Mouse (Mus musculus) embryonic fibroblast, embryonic 13.5 days (primary cell): ENCODE results near the gene Catsperd. TPM values are rescaled to one million over a fixed set of nuclear protein-coding genes. Genes with fewer than 3 reads are reported as not detected.

Experiments used
- H3K27ac ChIP-seq: 2 replicates; pipeline ENCODE4 v1.5.1; 2012; ENCODE audit warnings: low read length, control low read depth, inconsistent platforms; ENCODE audit not compliant: insufficient read depth
- H3K4me1 ChIP-seq: 2 replicates; pipeline ENCODE4 v1.6.1; 2011; ENCODE audit warnings: low read length; ENCODE audit not compliant: control insufficient read depth, insufficient read depth
- H3K4me3 ChIP-seq: 2 replicates; pipeline ENCODE4 v1.5.1; 2011; ENCODE audit warnings: mild to moderate bottlenecking, control low read depth, low read length; ENCODE audit not compliant: insufficient read depth
- CTCF ChIP-seq: IDR thresholded peaks from 2 replicates; pipeline ENCODE4 v1.5.1; 2011; ENCODE audit warnings: mild to moderate bottlenecking, control low read depth, low read length, moderate library complexity, borderline replicate concordance; ENCODE audit not compliant: insufficient read depth
- POLR2A ChIP-seq: IDR thresholded peaks from 2 replicates; pipeline ENCODE4 v1.6.1; 2011; ENCODE audit warnings: low read depth, mild to moderate bottlenecking, control low read depth, low read length, moderate library complexity
- polyA plus RNA-seq: library from polyadenylated mRNA; stranded (reverse); fragments of >200 nt; gene quantifications from 2 replicates; pipeline ENCODE4 v1.2.4, GENCODE M21; 2011; ENCODE audit warnings: low read depth; ENCODE audit not compliant: missing spikeins, insufficient read length

Gene Catsperd
- polyA plus RNA-seq, 1 experiment, result 0.56 TPM

- H3K4me3 ChIP-seq, result no peak overlapping the region
- no peak overlapping the region for H3K27ac ChIP-seq
- TF ChIP-seq POLR2A (no peak), CTCF (no peak)
- no peaks in the 10 kb centered on the region for H3K4me1 ChIP-seq
Observed at GRCm38 (mm10) chr17:56700451-56700850, 72.5 kb downstream of the Catsperd start.

GRCm38 (mm10) chr17:56703038-56703437, 75.1 kb downstream of the Catsperd start:
- Histone ChIP-seq H3K4me3 (no peak overlapping the region), H3K27ac (no peak overlapping the region), H3K4me1 (no peaks in the 10 kb centered on the region)

GRCm38 (mm10) chr17:56706515-56706914, 78.6 kb downstream of the Catsperd start:
- Histone ChIP-seq H3K4me1 (no peaks in the 10 kb centered on the region), H3K4me3 (no peak overlapping the region), H3K27ac (no peak overlapping the region)
- TF ChIP-seq CTCF (no peak), POLR2A (no peak)

More at GRCm38 (mm10) chr17:56703038-56703437, 75.1 kb downstream of the Catsperd start:
- TF ChIP-seq CTCF (no peak), POLR2A (no peak)

GRCm38 (mm10) chr17:56708692-56709091, 80.7 kb downstream of the Catsperd start:
- Histone ChIP-seq H3K4me3 (no peak overlapping the region), H3K4me1 (no peaks in the 10 kb centered on the region), H3K27ac (no peak overlapping the region)
- TF ChIP-seq POLR2A (no peak), CTCF (no peak)

- no peak for TF ChIP-seq CTCF
- TF ChIP-seq POLR2A, result no peak
- Histone ChIP-seq H3K4me1 (no peaks in the 10 kb centered on the region), H3K27ac (no peak overlapping the region), H3K4me3 (no peak overlapping the region)
Observed at GRCm38 (mm10) chr17:56709708-56710107, 81.8 kb downstream of the Catsperd start.

Other genes starting within 250 kb of the Catsperd start
- gene Ptprs, start 151.7 kb upstream of the Catsperd start, polyA plus RNA-seq, result 177 and 208 TPM in 2 replicates
- not detected in 2 replicates for gene Znrf4, start 115.7 kb upstream of the Catsperd start, polyA plus RNA-seq
- 0.38 and 0.54 TPM in 2 replicates for gene Gm20219, start 73.8 kb upstream of the Catsperd start, polyA plus RNA-seq
- gene Safb2, start 43.6 kb upstream of the Catsperd start, polyA plus RNA-seq, result 58.1 and 60.9 TPM in 2 replicates
- gene Safb, start 43.3 kb upstream of the Catsperd start, polyA plus RNA-seq, result 67.2 and 76.1 TPM in 2 replicates
- gene 2410015M20Rik, start 18.4 kb upstream of the Catsperd start, polyA plus RNA-seq, result 134 and 146 TPM in 2 replicates
- gene Rpl36, start 14.7 kb upstream of the Catsperd start, polyA plus RNA-seq, result 200 and 331 TPM in 2 replicates
- gene Lonp1, start 1.3 kb upstream of the Catsperd start, polyA plus RNA-seq, result 84.6 and 91.7 TPM in 2 replicates
- 42.3 and 45.7 TPM in 2 replicates for gene Ranbp3, start 45.2 kb downstream of the Catsperd start, polyA plus RNA-seq
- 114 and 127 TPM in 2 replicates for gene Ndufa11, start 89.6 kb downstream of the Catsperd start, polyA plus RNA-seq
- 15.0 and 15.1 TPM in 2 replicates for gene Vmac, start 89.9 kb downstream of the Catsperd start, polyA plus RNA-seq
- not detected in 2 replicates for gene Nrtn, start 129.4 kb downstream of the Catsperd start, polyA plus RNA-seq
- gene Dus3l, start 136.6 kb downstream of the Catsperd start, polyA plus RNA-seq, result 17.4 and 17.6 TPM in 2 replicates
- not detected in 2 replicates for gene Prr22, start 142.1 kb downstream of the Catsperd start, polyA plus RNA-seq
- gene Rfx2, start 202.9 kb downstream of the Catsperd start, polyA plus RNA-seq, result 0.70 and 0.86 TPM in 2 replicates
- gene Acsbg2, start 246.3 kb downstream of the Catsperd start, polyA plus RNA-seq, result not detected in 2 replicates
- gene 1700061G19Rik, start 247.3 kb downstream of the Catsperd start, polyA plus RNA-seq, result not detected in 2 replicates